Mouse (Mus musculus) bone marrow, adult 2 months (tissue): ENCODE results near the gene Cercam.

Source experiments
- CTCF ChIP-seq: fragments of 200-500 bp; IDR thresholded peaks from 2 replicates; pipeline ENCODE4 v1.5.1; 2011; ENCODE audit warnings: low read length, control low read depth; ENCODE audit not compliant: control insufficient read depth, insufficient read depth
- POLR2A ChIP-seq: fragments of 200-500 bp; IDR thresholded peaks from 2 replicates; pipeline ENCODE4 v1.6.1; 2011; ENCODE audit warnings: low read depth, mild to moderate bottlenecking, control low read depth, low read length, borderline replicate concordance; ENCODE audit not compliant: control insufficient read depth

- TF ChIP-seq CTCF (no peak), POLR2A (no peak)
Measured at GRCm38 (mm10) chr2:29846061-29846853, 22.7 kb upstream of the Cercam start.
